Mouse (Mus musculus): ENCODE measurements at regions not wholly inside any gene's neighbourhood (a gene's known extent, or its start where the extent isn't known, plus 50 kb on each side); places are given as distances from the start of the nearest gene placed in this dataset.

DNA sequence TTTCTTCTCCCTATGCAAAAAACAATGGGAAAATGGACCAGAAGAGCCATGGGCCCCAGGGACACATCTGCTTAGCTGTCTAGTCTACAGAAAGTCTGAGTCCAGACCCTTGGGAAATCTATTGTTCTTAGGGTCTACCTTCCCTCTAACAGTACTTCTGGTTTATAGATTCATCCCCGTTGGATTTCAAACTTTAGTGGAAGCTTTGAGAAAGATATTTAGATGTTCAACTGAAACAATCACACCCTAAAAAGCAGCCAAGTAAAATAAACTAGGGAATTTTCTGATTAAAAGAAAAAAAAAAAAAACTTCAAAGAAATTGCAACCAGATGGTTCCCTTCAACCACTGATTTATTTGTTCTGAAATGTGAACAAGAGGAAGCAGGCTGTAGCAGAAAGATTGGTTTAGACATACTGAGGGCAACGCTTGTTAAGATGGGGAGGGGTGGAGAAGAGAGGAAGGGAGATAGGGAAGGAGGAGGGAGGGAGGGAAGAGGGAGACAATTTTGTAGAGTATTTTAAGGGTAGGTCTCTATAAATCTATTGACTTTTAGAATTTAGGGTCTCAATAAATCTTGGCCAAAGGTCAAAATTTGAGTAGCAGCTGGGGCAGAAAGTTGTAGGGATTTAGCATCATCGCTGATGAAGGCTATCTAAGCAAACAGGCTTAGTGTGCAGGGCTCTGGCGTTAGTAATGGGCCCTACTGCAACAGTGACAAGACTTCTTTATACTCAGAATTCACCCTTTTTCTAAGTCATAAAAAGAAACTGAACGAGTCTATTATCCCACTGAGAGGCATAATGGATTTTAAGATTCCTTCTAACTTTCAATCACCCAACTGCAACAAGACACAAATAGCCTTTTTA is 132.3 kb upstream of the Supt20 start:
- no peak for TF ChIP-seq CTCF (IDR thresholded peaks at IDR 0.05; ENCODE audit: low read depth, low read length)
- TF ChIP-seq POLR2A (IDR thresholded peaks at IDR 0.05; ENCODE audit: insufficient read depth, low read length), result no peak
- no peak for TF ChIP-seq EP300 (IDR thresholded peaks at IDR 0.05; ENCODE audit: insufficient read depth, low read depth, low read length)
- Histone ChIP-seq H3K9me3 (replicated peaks; ENCODE audit: control insufficient read depth, insufficient read depth, low read length, poor library complexity, severe bottlenecking) (no peaks in the 10 kb centered on the region; the same call in 1 of the 2 replicates), H3K27ac (ENCODE audit: insufficient read depth, low read length) (no peak overlapping the region), H3K4me1 (ENCODE audit: control insufficient read depth, insufficient read depth, low read length) (no peaks in the 10 kb centered on the region), H3K27me3 (ENCODE audit: control insufficient read depth, insufficient read depth, low read length, poor library complexity, severe bottlenecking) (no peaks in the 10 kb centered on the region), H3K36me3 (ENCODE audit: control insufficient read depth, insufficient read depth, low read length, poor library complexity, severe bottlenecking) (no peaks in the 10 kb centered on the region), H3K4me3 (ENCODE audit: low read depth, low read length) (no peak overlapping the region), H3K9ac (ENCODE audit: low read depth, poor library complexity, severe bottlenecking) (no peak overlapping the region)

DNA sequence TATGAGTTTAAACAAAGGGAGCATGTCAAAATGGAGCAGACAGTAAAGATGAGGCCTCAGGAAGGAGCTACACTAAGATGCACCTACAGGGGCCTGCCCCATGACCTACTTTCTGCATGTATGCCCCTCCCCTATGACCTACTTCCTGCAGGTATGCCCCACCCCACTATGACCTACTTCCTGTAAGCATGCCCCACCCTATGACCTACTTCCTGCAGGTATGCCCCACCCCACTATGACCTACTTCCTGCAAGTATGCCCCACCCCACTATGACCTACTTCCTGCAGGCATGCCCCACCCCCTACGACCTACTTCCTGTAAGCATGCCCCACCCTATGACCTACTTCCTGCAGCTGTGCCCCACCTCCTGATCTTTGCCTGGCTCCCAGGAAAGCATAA is 125.3 kb upstream of the Supt20 start:
- Histone ChIP-seq H3K27ac (ENCODE audit: insufficient read depth, low read length) (no peak overlapping the region), H3K4me3 (ENCODE audit: low read depth, low read length) (no peak overlapping the region), H3K4me1 (ENCODE audit: control insufficient read depth, insufficient read depth, low read length) (peaks cover 1% of the 10 kb centered on the region), H3K36me3 (ENCODE audit: control insufficient read depth, insufficient read depth, low read length, poor library complexity, severe bottlenecking) (no peaks in the 10 kb centered on the region), H3K27me3 (ENCODE audit: control insufficient read depth, insufficient read depth, low read length, poor library complexity, severe bottlenecking) (no peaks in the 10 kb centered on the region), H3K9ac (ENCODE audit: low read depth, poor library complexity, severe bottlenecking) (no peak overlapping the region), H3K9me3 (replicated peaks; ENCODE audit: control insufficient read depth, insufficient read depth, low read length, poor library complexity, severe bottlenecking) (peaks cover 4% of the 10 kb centered on the region; the same call in 1 of the 2 replicates)
- TF ChIP-seq CTCF (IDR thresholded peaks at IDR 0.05; ENCODE audit: low read depth, low read length) (no peak), EP300 (IDR thresholded peaks at IDR 0.05; ENCODE audit: insufficient read depth, low read depth, low read length) (no peak), POLR2A (IDR thresholded peaks at IDR 0.05; ENCODE audit: insufficient read depth, low read length) (no peak)

DNA sequence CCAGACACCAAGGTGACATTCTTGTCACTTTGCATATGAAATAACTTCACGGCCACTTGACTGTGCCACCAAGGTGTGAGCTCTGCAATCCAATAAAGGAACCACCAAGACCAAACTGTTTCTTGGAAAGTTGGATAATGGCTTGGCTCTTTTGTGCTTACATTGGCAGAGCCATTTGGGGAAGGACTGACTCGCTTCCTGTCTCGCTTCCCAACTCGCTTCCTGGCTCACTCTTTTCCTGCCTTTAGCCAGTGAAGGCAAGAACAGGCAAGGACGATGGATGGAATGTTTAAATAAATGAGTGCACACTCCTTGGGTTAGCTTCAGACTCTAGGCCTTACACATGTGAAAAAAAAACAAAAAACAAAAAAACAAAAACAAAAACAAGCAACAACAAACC is 124.5 kb upstream of the Supt20 start:
- Histone ChIP-seq H3K4me3 (ENCODE audit: low read depth, low read length) (no peak overlapping the region), H3K27ac (ENCODE audit: insufficient read depth, low read length) (no peak overlapping the region), H3K9ac (ENCODE audit: low read depth, poor library complexity, severe bottlenecking) (no peak overlapping the region), H3K27me3 (ENCODE audit: control insufficient read depth, insufficient read depth, low read length, poor library complexity, severe bottlenecking) (no peaks in the 10 kb centered on the region), H3K4me1 (ENCODE audit: control insufficient read depth, insufficient read depth, low read length) (peaks cover 1% of the 10 kb centered on the region), H3K9me3 (replicated peaks; ENCODE audit: control insufficient read depth, insufficient read depth, low read length, poor library complexity, severe bottlenecking) (peaks cover 4% of the 10 kb centered on the region; the same call in 1 of the 2 replicates), H3K36me3 (ENCODE audit: control insufficient read depth, insufficient read depth, low read length, poor library complexity, severe bottlenecking) (no peaks in the 10 kb centered on the region)
- TF ChIP-seq CTCF (IDR thresholded peaks at IDR 0.05; ENCODE audit: low read depth, low read length) (no peak), EP300 (IDR thresholded peaks at IDR 0.05; ENCODE audit: insufficient read depth, low read depth, low read length) (no peak), POLR2A (IDR thresholded peaks at IDR 0.05; ENCODE audit: insufficient read depth, low read length) (no peak)

DNA sequence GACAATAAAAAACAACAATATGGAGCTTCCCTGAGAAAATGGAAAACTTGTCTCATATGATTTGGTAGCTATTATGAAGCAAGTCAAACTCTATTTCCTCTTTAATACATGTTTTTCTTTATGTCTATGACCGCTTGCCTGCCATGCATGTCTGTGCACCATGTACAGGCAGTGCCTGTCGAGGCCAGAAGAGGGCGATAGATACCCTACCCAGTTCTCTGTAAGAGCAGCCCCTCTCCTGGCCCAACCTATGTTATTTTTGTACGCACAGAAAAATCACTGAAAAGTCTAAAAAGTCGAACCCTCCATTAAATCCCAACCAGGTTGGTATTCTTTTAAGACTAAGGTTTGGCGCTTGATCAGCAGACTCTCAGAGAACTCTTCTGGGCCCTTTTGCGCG is 122.1 kb upstream of the Supt20 start:
- no peak overlapping the region for H3K27ac ChIP-seq (ENCODE audit: insufficient read depth, low read length)
- no peak for TF ChIP-seq POLR2A (IDR thresholded peaks at IDR 0.05; ENCODE audit: insufficient read depth, low read length)
- peak; percentile 59 for TF ChIP-seq CTCF (IDR thresholded peaks at IDR 0.05; ENCODE audit: low read depth, low read length)
- H3K4me1 ChIP-seq (ENCODE audit: control insufficient read depth, insufficient read depth, low read length), result peaks cover 1% of the 10 kb centered on the region
- no peak overlapping the region for H3K4me3 ChIP-seq (ENCODE audit: low read depth, low read length)
- H3K9ac ChIP-seq (ENCODE audit: low read depth, poor library complexity, severe bottlenecking), result no peak overlapping the region
- H3K36me3 ChIP-seq (ENCODE audit: control insufficient read depth, insufficient read depth, low read length, poor library complexity, severe bottlenecking), result no peaks in the 10 kb centered on the region
- peaks cover 4% of the 10 kb centered on the region; the same call in 1 of the 2 replicates for H3K9me3 ChIP-seq (replicated peaks; ENCODE audit: control insufficient read depth, insufficient read depth, low read length, poor library complexity, severe bottlenecking)
- no peaks in the 10 kb centered on the region for H3K27me3 ChIP-seq (ENCODE audit: control insufficient read depth, insufficient read depth, low read length, poor library complexity, severe bottlenecking)

DNA sequence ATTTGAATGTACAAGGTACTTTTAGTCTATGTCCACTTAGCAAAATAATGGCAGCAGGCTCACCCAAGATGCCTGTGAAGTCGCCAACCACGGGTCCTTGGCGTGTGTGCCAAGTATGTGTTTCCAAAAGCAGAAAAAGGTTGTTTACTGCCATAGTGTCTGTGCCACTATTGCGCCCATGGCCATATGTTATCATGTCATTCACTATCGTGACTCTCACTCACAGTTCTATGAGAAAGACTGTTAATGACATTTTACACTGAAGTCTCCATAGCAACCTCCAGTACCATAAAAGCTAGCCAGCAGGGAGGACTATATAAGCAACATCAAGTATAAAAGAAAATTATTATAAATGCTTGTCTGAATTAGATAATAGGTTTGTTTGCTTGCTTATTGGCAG is 114.8 kb upstream of the Supt20 start:
- Histone ChIP-seq H3K9me3 (replicated peaks; ENCODE audit: control insufficient read depth, insufficient read depth, low read length, poor library complexity, severe bottlenecking) (no peaks in the 10 kb centered on the region), H3K9ac (ENCODE audit: low read depth, poor library complexity, severe bottlenecking) (no peak overlapping the region), H3K27ac (ENCODE audit: insufficient read depth, low read length) (no peak overlapping the region), H3K4me1 (ENCODE audit: control insufficient read depth, insufficient read depth, low read length) (peaks cover 2% of the 10 kb centered on the region), H3K36me3 (ENCODE audit: control insufficient read depth, insufficient read depth, low read length, poor library complexity, severe bottlenecking) (no peaks in the 10 kb centered on the region), H3K4me3 (ENCODE audit: low read depth, low read length) (no peak overlapping the region), H3K27me3 (ENCODE audit: control insufficient read depth, insufficient read depth, low read length, poor library complexity, severe bottlenecking) (no peaks in the 10 kb centered on the region)
- TF ChIP-seq POLR2A (IDR thresholded peaks at IDR 0.05; ENCODE audit: insufficient read depth, low read length), result no peak
- no peak for TF ChIP-seq CTCF (IDR thresholded peaks at IDR 0.05; ENCODE audit: low read depth, low read length)
- no peak for TF ChIP-seq EP300 (IDR thresholded peaks at IDR 0.05; ENCODE audit: insufficient read depth, low read depth, low read length)

DNA sequence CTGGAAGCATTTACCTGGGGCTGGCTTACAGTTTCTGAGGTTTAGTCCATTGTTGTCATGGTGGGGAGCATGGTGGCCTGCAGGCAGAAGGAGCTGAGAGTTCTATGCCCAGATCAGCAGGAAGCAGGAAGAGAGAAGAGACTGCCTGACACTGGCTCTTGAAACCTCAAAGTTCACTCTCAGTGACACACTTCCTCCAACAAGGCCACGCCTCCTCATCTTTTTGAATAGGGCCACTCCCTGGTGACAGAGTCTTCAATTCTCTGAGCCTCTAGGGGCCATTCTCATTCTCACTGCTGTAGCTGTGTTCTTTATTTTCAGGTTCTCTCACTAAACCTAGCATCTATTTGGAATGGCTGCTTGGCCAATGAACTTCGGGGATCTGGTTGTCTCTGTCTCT is 113.2 kb upstream of the Supt20 start:
- H3K4me3 ChIP-seq (ENCODE audit: low read depth, low read length), result no peak overlapping the region
- no peaks in the 10 kb centered on the region for H3K27me3 ChIP-seq (ENCODE audit: control insufficient read depth, insufficient read depth, low read length, poor library complexity, severe bottlenecking)
- no peaks in the 10 kb centered on the region for H3K36me3 ChIP-seq (ENCODE audit: control insufficient read depth, insufficient read depth, low read length, poor library complexity, severe bottlenecking)
- H3K4me1 ChIP-seq (ENCODE audit: control insufficient read depth, insufficient read depth, low read length), result peaks cover 2% of the 10 kb centered on the region
- H3K9ac ChIP-seq (ENCODE audit: low read depth, poor library complexity, severe bottlenecking), result no peak overlapping the region
- TF ChIP-seq EP300 (IDR thresholded peaks at IDR 0.05; ENCODE audit: insufficient read depth, low read depth, low read length), result no peak
- TF ChIP-seq POLR2A (IDR thresholded peaks at IDR 0.05; ENCODE audit: insufficient read depth, low read length), result no peak
- no peaks in the 10 kb centered on the region for H3K9me3 ChIP-seq (replicated peaks; ENCODE audit: control insufficient read depth, insufficient read depth, low read length, poor library complexity, severe bottlenecking)
- H3K27ac ChIP-seq (ENCODE audit: insufficient read depth, low read length), result no peak overlapping the region
